Mouse (Mus musculus) adrenal gland, postnatal 10 days (tissue): Measurements from ENCODE around the gene Ghr. TPM values are rescaled to one million over a fixed set of nuclear protein-coding genes. Genes with fewer than 3 reads are reported as not detected.

ENCODE experiments used
- DNase-seq: peaks from one replicate; pipeline ENCODE4 v3.0.0; 2021; ENCODE audit warnings: mixed read lengths
- total RNA-seq, 2 experiments: library from RNA; stranded (reverse); gene quantifications; 2 replicates each; pipeline ENCODE4 v1.2.3; 2021

The Ghr gene
- total RNA-seq, 2 experiments from 2014 or later: 88.6 to 126 TPM

DNA sequence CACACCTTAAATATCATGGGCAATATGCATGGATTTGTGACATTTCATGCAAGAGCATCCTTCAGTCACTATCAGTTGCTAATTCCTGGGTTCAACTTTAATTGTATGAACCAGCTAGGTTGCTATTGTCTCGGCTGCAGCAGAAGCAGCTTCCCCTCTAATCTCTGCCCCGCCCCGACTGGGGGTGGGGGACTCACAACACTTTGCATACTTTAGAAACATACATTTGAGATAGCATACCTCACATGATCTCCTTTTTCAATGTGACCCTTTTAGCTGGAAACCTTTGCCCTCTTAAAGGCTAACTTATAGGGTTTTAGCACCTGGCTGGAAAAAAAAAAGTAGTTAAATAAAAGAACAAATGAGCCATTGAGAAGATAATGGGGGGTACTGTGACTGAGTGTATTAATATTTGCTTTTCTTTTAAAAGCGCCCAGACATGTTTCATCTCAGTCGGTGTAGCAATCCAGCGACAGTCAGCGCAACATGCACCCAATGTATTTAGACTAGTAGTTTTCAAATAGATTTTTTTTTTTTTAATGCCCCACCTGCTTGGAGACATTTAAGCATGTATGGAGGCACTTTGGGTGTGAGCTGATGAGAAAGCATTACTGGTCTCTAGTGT is 137.9 kb downstream of the Ghr start:
- no peak for DNase-seq

GRCm38 (mm10) chr15:3444448-3445020 is 138.8 kb downstream of the Ghr start:
- no peak for DNase-seq

DNA sequence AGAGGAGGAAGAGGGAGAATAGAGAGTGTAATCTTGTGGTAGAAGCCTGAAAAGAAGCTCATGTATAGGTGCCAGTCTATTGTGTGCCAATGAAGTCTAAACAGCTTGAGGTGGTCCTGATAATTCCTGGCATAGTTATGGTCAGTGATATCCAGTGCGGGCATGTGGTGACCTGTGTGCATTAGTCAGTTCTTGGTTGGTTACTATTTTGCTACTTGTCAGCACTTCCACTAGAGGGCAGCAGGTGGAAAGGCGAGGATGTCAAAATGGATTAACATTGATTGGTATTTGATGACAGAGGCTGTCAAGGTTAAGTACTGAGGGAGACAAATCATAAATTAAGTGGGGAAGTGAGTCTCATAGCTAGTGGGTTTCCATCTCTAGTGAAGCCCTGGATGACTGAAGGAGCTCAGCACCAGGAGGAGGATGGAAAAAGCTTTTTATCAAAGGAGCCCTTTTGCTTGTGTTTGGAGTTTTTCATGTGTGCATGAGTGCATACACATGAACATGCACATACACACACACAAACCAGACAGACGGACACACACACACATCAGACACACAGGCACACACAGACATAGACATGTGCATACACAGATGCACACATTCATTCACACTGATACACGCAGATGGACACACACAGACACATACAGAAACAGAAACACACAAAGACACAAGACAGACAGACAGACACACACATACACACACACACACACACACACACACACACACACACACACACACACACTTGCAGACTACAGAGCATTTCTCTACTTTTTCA is 141.6 kb downstream of the Ghr start:
- DNase-seq: peak; percentile 65

- peak; percentile 40 for DNase-seq
Measured at GRCm38 (mm10) chr15:3437381-3437780, 145.9 kb downstream of the Ghr start.

- no peak for DNase-seq
Measured at GRCm38 (mm10) chr15:3435637-3436036, 147.7 kb downstream of the Ghr start.

DNA sequence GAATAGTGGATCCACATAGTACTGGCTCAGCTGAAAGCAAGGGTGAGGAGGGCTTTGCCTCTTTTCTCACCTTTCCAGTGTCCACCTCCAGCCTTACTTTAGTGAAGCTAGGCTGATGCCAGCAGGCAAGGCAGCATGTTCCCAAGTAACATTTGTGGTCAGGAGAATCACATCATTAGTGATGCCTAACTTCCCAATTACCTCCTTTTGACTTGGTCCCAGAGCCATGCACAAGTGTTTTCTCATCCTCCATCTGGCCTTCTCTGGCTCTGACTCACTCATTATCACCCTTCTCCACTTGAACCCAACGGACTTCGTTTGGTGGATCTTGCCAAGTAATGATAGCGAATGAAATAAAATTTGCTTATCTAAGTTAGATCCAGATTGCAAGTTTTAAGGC is 148.8 kb downstream of the Ghr start:
- DNase-seq: no peak

DNA sequence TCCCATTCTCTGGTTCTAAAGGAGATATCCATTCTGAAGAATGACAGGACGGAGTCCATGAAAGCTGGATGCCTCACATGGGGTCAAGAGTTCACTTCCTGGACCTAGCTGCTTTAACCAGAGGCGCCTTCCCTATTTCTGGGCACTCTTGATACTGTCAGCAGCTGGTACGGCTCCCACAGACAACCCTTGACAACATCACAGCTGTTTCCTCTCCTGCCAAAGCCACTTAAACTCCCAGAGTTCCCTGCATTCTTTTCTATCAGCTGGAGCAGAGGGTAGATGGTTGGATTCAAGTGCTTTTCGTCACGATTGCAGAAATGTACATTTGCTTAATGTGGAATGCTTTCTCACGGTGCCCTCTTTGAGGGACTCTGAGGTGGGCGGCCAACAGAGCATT is 150.0 kb downstream of the Ghr start:
- no peak for DNase-seq

DNA sequence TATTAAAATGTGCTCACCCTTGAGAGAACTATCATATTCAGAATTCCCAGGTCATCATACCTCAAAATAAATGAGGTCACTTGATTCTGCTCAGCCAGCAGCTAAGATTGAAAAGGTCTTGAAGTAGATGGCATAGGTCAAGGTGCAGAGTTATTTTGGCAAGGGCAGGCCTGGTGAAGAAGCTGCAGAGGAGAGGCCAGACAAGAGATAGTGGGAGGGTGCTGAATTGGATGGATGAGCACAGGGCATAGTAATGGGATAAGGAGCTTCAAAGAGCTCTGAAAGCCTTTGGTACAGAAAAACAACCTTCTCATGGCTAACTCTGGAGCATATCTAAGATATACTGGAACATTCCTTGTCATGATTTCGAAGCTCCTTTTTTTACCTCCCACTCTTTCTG is 150.5 kb downstream of the Ghr start:
- no peak for DNase-seq

DNA sequence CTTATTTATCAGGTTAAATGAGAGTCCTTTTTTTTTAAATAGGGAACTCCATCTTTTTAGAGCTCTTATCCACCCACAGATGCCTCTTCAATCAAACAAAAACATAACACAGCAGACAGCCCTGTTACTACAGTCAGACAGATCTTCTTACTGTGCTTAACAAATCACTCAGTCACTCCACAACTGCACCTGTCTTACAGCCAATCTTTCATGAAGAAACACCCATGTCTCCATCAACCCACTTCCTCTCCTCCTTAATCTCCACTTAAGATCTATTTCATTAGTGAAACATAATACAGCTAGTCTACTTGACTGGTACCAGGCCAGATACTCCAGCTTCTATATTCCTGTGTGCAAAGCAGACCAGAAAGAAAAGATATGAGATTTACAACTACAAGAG is 153.9 kb downstream of the Ghr start:
- DNase-seq: no peak

GRCm38 (mm10) chr15:3429001-3429400 is 154.3 kb downstream of the Ghr start:
- no peak for DNase-seq

GRCm38 (mm10) chr15:3426401-3426800 is 156.9 kb downstream of the Ghr start:
- DNase-seq: no peak

- peak; percentile 32 for DNase-seq
Measured at GRCm38 (mm10) chr15:3423177-3423576, 160.1 kb downstream of the Ghr start.

GRCm38 (mm10) chr15:3417699-3418098 is 165.6 kb downstream of the Ghr start:
- DNase-seq: no peak

GRCm38 (mm10) chr15:3413103-3413502 is 170.2 kb downstream of the Ghr start:
- no peak for DNase-seq

DNA sequence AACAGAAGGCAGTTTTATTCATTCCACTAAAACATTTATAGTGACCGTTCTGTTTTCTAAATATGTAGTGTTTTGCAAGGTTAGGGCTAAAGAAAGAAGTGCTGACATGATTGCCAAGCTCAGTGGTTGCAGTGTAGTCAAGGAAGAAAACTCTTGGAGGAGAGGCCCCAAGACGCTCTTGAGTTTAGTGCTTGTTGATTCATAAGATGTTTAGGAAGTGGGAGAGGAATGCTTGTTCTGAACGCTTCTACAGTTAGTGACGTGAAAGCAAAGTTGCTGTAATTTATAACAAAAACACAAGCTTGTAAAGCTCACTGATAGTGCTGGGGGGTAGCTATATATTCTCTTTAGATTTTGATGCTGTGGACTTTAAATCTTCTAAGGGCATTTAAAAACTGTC is 174.8 kb downstream of the Ghr start:
- DNase-seq: no peak

DNA sequence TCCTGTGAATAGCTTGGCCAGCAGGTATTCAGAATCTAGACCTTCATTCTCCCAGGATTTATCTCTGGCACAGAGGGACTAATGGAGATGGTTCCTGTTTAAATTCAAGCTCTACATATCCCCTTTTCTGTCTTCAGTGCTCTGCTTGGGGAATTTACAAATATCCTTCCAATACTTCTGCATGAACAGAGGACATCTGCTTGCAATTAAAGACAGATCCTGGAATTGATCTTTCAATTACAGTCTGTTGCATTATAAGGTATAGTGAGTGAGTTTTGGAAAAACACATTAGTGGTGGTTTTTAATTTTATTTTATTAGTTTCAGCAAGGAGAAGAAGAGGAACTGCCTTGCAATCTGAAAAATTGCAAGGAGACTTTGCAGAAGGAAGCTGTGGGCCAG is 184.1 kb downstream of the Ghr start:
- DNase-seq: no peak

DNA sequence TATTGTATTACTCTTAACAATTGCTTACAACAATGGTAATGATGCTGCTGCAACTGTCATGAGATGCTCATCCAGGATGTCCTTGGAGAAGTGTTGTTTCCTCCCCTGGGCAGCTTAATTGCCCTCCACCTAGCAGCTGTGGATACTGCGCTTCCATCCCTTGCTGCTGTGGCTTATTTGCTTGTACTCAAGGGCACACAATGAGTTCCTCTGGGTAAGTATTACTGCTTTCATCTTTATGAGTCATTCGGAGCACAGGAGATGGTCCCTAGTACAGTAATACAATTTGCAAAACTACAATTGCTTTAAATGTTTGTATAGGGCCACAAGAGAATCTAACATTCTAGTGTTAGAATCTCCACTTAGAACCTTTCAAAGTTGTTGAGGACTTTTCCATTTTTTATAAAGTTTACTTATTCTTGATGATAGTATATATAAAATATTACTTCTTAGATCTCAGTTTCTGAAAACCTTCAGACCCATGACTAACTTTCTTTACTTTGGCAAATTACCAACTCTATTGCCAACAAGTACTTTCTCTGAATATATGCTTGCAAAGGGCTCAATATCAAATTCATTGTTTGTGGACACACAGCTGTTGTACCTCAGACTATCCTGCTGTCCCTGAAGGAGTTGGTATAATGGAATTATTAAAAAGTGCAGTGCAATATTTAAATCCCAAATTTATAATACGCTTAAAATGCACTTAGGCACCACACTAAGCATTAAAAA is 185.8 kb downstream of the Ghr start:
- no peak for DNase-seq

DNA sequence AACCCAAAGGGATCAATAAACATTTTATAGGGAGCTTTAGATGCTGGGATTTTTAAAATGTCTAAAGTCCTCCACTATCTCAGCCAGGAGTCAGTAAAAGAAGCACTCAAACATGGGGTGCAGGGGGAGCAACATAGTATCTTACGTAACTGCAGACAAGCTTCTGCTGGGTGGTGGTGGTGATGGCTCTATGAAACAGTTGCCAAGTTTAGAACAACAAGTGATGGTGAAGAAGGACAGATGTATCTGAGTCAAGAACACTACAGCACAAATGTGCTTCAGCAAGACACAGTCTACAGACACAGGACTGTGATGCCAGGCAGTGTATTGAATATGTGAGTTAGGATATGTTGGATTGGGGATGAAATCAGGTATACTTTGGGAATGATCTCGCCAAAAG is 187.1 kb downstream of the Ghr start:
- no peak for DNase-seq

- no peak for DNase-seq
Measured at GRCm38 (mm10) chr15:3395700-3396099, 187.6 kb downstream of the Ghr start.

- DNase-seq: no peak
Measured at GRCm38 (mm10) chr15:3390722-3391121, 192.6 kb downstream of the Ghr start.

DNA sequence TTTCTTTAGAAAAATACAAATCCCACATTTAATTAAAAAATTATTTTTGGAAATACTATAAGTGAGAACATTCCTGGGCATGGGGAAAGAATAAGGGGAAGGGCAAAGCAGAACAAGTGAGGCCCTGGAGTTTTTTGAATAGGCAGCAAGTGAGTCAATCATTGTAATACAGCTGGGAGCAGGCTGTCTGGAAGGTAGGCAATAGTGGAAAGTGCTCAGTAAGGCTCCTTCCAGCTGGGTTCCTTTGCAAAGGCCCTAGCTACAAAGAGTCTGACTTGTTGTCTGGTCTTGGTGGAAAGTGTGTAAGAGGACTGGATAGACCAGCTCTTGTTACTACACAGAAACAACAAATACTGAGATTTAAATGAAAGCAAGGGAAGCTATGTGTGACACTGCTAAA is 194.3 kb downstream of the Ghr start:
- DNase-seq: no peak

DNA sequence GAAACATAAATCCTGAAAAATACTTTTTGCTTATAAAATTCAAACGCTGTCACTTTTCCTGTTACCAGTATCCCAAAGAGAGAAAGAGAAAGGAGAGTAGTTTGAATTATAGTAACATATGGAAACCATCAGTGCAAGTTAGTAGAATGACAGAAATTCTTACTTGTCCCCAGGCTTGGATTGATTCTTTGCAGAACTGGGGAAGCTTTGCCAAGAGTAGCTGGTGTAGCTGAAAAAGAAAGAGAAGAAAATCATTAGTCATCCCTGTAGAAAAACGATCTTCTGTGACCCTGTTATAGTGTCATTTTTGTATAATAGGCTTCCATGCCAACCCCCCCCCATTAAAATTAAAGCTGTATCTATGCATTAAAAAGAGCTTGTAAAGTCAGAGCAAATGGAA is 194.8 kb downstream of the Ghr start:
- no peak for DNase-seq

GRCm38 (mm10) chr15:3383788-3384187 is 199.5 kb downstream of the Ghr start:
- DNase-seq: no peak
